Mouse (Mus musculus) lung, postnatal 0 days (tissue): ENCODE measurements around the gene Zfp691.

ENCODE experiments used
- CTCF ChIP-seq: IDR thresholded peaks from 2 replicates; pipeline ENCODE4 v1.5.1; 2016; ENCODE audit warnings: antibody characterized with exemption, mild to moderate bottlenecking
- EP300 ChIP-seq: IDR thresholded peaks from 2 replicates; pipeline ENCODE4 v1.6.1; 2016; ENCODE audit warnings: antibody characterized with exemption, mild to moderate bottlenecking, control low read depth

GRCm38 (mm10) chr4:119181456-119181855 is 7.5 kb upstream of the Zfp691 start:
- TF ChIP-seq CTCF, result no peak
- no peak for TF ChIP-seq EP300
